Mouse (Mus musculus) small intestine, adult 2 months (tissue): ENCODE results near the gene Tuba1a.

Experiments used
- CTCF ChIP-seq: fragments of 200-500 bp; IDR thresholded peaks from 2 replicates; pipeline ENCODE4 v1.5.1; 2012; ENCODE audit warnings: low read depth, mild to moderate bottlenecking, control low read depth, inconsistent platforms, low read length, moderate library complexity, mixed read lengths; ENCODE audit not compliant: insufficient replicate concordance, insufficient read length; ENCODE audit errors: extremely low read depth
- POLR2A ChIP-seq: fragments of 200-500 bp; IDR thresholded peaks from 2 replicates; pipeline ENCODE4 v1.6.1; 2012; ENCODE audit warnings: low read depth, mild to moderate bottlenecking, control low read depth, inconsistent platforms, low read length, moderate library complexity

DNA sequence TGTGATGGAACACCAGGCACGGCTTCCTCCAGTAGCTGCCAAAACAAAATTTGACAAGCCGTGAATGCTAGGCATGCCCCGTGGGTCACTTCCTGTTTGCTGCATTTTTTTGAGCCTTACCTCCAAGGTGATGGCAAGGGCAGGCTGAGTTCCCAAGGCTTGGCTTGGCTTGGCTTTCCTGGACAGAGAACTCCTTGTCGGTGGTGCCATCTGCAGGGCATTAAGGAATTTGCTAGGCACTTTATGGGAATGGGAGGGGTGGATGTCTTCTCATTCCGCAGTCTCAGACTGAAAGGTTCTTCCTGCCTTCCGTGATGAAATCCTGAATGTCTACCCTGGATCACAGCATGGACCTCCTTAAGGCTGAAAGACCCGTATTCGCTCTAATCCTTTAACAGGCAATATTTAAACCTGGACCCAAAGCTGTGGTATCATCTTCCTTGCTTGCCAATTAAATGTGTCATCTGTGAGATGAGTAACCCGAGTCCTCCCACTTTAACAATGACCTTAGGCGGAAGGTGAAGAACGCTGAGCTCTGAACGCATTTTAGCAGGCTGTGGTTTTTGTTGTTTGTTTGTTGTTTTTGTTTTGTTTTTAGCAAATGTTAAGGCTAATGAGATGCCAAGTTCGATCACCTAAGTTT is 24.8 kb downstream of the Tuba1a start:
- TF ChIP-seq CTCF (peak; percentile 76; the same call in 1 of the 2 replicates), POLR2A (no peak)
